Mouse (Mus musculus) neural tube, embryonic 13.5 days (tissue): ENCODE data around the gene Bicra. TPM values are rescaled to one million over a fixed set of nuclear protein-coding genes. Genes with fewer than 3 reads are reported as not detected.

Experiments used
- ATAC-seq: fragments of 200-750 bp; cut with Nextera tagmentation; 2 replicates; pipeline ENCODE4 v1.8.0; 2017; ENCODE audit warnings: low read depth, mild to moderate bottlenecking, moderate TSS enrichment, moderate library complexity
- H3K27ac ChIP-seq: fragments of 300-500 bp; sonication (generic); replicated peaks from 2 replicates; pipeline ENCODE4 v1.5.1; 2015; ENCODE audit warnings: moderate library complexity, mild to moderate bottlenecking, inconsistent platforms
- H3K27me3 ChIP-seq: fragments of 300-500 bp; sonication (generic); 2 replicates; pipeline ENCODE4 v1.6.1; 2015; ENCODE audit warnings: mild to moderate bottlenecking, inconsistent platforms
- H3K36me3 ChIP-seq: fragments of 300-500 bp; sonication (generic); 2 replicates; pipeline ENCODE4 v1.6.1; 2015; ENCODE audit warnings: mild to moderate bottlenecking, inconsistent platforms
- H3K4me1 ChIP-seq: fragments of 300-500 bp; sonication (generic); replicated peaks from 2 replicates; pipeline ENCODE4 v1.6.1; 2015; ENCODE audit warnings: inconsistent platforms
- H3K4me2 ChIP-seq: fragments of 300-500 bp; sonication (generic); 2 replicates; pipeline ENCODE4 v1.6.1; 2015; ENCODE audit warnings: inconsistent platforms, mild to moderate bottlenecking, moderate library complexity
- H3K4me3 ChIP-seq: fragments of 300-500 bp; sonication (generic); 2 replicates; pipeline ENCODE4 v1.5.1; 2015; ENCODE audit warnings: mild to moderate bottlenecking, inconsistent platforms
- H3K9ac ChIP-seq: fragments of 300-500 bp; sonication (generic); 2 replicates; pipeline ENCODE4 v1.6.1; 2015; ENCODE audit warnings: moderate library complexity, mild to moderate bottlenecking, inconsistent platforms
- H3K9me3 ChIP-seq: fragments of 300-500 bp; sonication (generic); 2 replicates; pipeline ENCODE4 v1.6.1; 2016; ENCODE audit warnings: inconsistent platforms
- WGBS: fragments of 180-500 bp; shearing (Covaris S2); methylation state at CpG from one replicate; pipeline ENCODE4 v1.1.7; 2015; 5-methylcytosine and 5-hydroxymethylcytosine counted together
- polyA plus RNA-seq: library from polyadenylated mRNA; unstranded; fragments of >200 nt; fragmentation: Nextera tagmentation; extraction: Ambion mirVana; gene quantifications from 2 replicates; pipeline ENCODE4 v1.2.1, GENCODE M21; 2015

The Bicra gene
- polyA plus RNA-seq, 1 experiment from 2014 or later, result 8.4 TPM

- no peak for ATAC-seq
- no peak overlapping the region for H3K4me3 ChIP-seq
- 27% methylated on average over 5 of the region's 5 CpGs for WGBS
- H3K4me1 ChIP-seq, result peaks cover 14% of the 10 kb centered on the region
- H3K27ac ChIP-seq, result no peak overlapping the region
- peaks cover 2% of the 10 kb centered on the region; the same call in 1 of the 2 replicates for H3K9me3 ChIP-seq
- peaks cover 29% of the 10 kb centered on the region for H3K27me3 ChIP-seq
- no peaks in the 10 kb centered on the region for H3K36me3 ChIP-seq
- H3K4me2 ChIP-seq, result no peak overlapping the region
- no peak overlapping the region for H3K9ac ChIP-seq
Measured at GRCm38 (mm10) chr7:16056459-16057135, 8.9 kb upstream of the Bicra start.

- Histone ChIP-seq H3K9me3 (no peaks in the 10 kb centered on the region), H3K4me3 (no peak overlapping the region), H3K9ac (no peak overlapping the region), H3K4me1 (peaks cover 15% of the 10 kb centered on the region), H3K27ac (no peak overlapping the region), H3K36me3 (no peaks in the 10 kb centered on the region), H3K27me3 (peaks cover 20% of the 10 kb centered on the region), H3K4me2 (no peak overlapping the region)
- ATAC-seq, result no peak
- WGBS, result 84% methylated on average over 6 of the region's 6 CpGs
Measured at GRCm38 (mm10) chr7:16055665-16056064, 7.9 kb upstream of the Bicra start.

GRCm38 (mm10) chr7:16054966-16055365 is 7.2 kb upstream of the Bicra start:
- Histone ChIP-seq H3K27me3 (peaks cover 13% of the 10 kb centered on the region), H3K4me3 (no peak overlapping the region), H3K4me2 (no peak overlapping the region), H3K9ac (no peak overlapping the region), H3K9me3 (no peaks in the 10 kb centered on the region), H3K4me1 (peaks cover 22% of the 10 kb centered on the region), H3K27ac (no peak overlapping the region), H3K36me3 (no peaks in the 10 kb centered on the region)
- WGBS, result 61% methylated on average over 4 of the region's 4 CpGs
- no peak for ATAC-seq

- H3K27ac ChIP-seq, result 0 out of 2 replicates have a peak overlapping the region, but pooled peaks have one; percentile 34
- H3K9ac ChIP-seq, result peak overlapping the region; percentile 22; the same call in 1 of the 2 replicates
Measured at GRCm38 (mm10) chr7:16053105-16053504, 5.4 kb upstream of the Bicra start.

GRCm38 (mm10) chr7:16052684-16053083 is 5.0 kb upstream of the Bicra start:
- peak overlapping the region; percentile 68 for H3K4me2 ChIP-seq
- H3K27me3 ChIP-seq, result 0 out of 2 replicates have a peak, but pooled peaks cover 5% of the 10 kb centered on the region
- H3K27ac ChIP-seq, result peak overlapping the region; percentile 78
- H3K36me3 ChIP-seq, result no peaks in the 10 kb centered on the region
- WGBS, result under 1% methylated on average over 24 of the region's 24 CpGs
- H3K4me1 ChIP-seq, result peaks cover 34% of the 10 kb centered on the region
- H3K4me3 ChIP-seq, result peak overlapping the region; percentile 43
- H3K9me3 ChIP-seq, result no peaks in the 10 kb centered on the region
- H3K9ac ChIP-seq, result peak overlapping the region; percentile 66
- peak; percentile 81 for ATAC-seq

More at GRCm38 (mm10) chr7:16053105-16053504, 5.4 kb upstream of the Bicra start:
- 14% methylated on average over 6 of the region's 6 CpGs for WGBS
- H3K27me3 ChIP-seq, result 0 out of 2 replicates have a peak, but pooled peaks cover 5% of the 10 kb centered on the region
- H3K4me2 ChIP-seq, result peak overlapping the region; percentile 68
- no peaks in the 10 kb centered on the region for H3K9me3 ChIP-seq
- H3K4me1 ChIP-seq, result peaks cover 34% of the 10 kb centered on the region
- no peak for ATAC-seq
- H3K4me3 ChIP-seq, result peak overlapping the region; percentile 43
- no peaks in the 10 kb centered on the region for H3K36me3 ChIP-seq

- H3K36me3 ChIP-seq, result no peaks in the 10 kb centered on the region
- peak overlapping the region; percentile 66 for H3K9ac ChIP-seq
- H3K27ac ChIP-seq, result peak overlapping the region; percentile 78
- 8% methylated on average over 19 of the region's 19 CpGs for WGBS
- no peak for ATAC-seq
- peak overlapping the region; percentile 43 for H3K4me3 ChIP-seq
- 0 out of 2 replicates have a peak, but pooled peaks cover 3% of the 10 kb centered on the region for H3K27me3 ChIP-seq
- H3K4me2 ChIP-seq, result peak overlapping the region; percentile 68
- no peaks in the 10 kb centered on the region for H3K9me3 ChIP-seq
- peaks cover 34% of the 10 kb centered on the region for H3K4me1 ChIP-seq
Measured at GRCm38 (mm10) chr7:16051883-16052595, 4.3 kb upstream of the Bicra start.

- no peak overlapping the region for H3K9ac ChIP-seq
- peaks cover 41% of the 10 kb centered on the region for H3K4me1 ChIP-seq
- 88% methylated on average over 3 of the region's 3 CpGs for WGBS
- H3K27ac ChIP-seq, result no peak overlapping the region
- no peaks in the 10 kb centered on the region for H3K27me3 ChIP-seq
- H3K4me3 ChIP-seq, result 0 out of 2 replicates have a peak overlapping the region, but pooled peaks have one; percentile 80
- H3K9me3 ChIP-seq, result no peaks in the 10 kb centered on the region
- no peaks in the 10 kb centered on the region for H3K36me3 ChIP-seq
- H3K4me2 ChIP-seq, result peak overlapping the region; percentile 88
- ATAC-seq, result no peak
Measured at GRCm38 (mm10) chr7:16050600-16050999, 2.9 kb upstream of the Bicra start.

GRCm38 (mm10) chr7:16049576-16049915 is 1.8 kb upstream of the Bicra start:
- WGBS, result 84% methylated on average over 7 of the region's 7 CpGs

GRCm38 (mm10) chr7:16048675-16049575 is 1.2 kb upstream of the Bicra start:
- WGBS, result 8% methylated on average over 36 of the region's 36 CpGs
- ATAC-seq, result peak; percentile 8
- no peaks in the 10 kb centered on the region for H3K36me3 ChIP-seq
- H3K27ac ChIP-seq, result peak overlapping the region; percentile 98
- H3K27me3 ChIP-seq, result no peaks in the 10 kb centered on the region
- H3K4me3 ChIP-seq, result peak overlapping the region; percentile 80
- peaks cover 58% of the 10 kb centered on the region for H3K4me1 ChIP-seq
- H3K4me2 ChIP-seq, result peak overlapping the region; percentile 88
- no peaks in the 10 kb centered on the region for H3K9me3 ChIP-seq
- H3K9ac ChIP-seq, result peak overlapping the region; percentile 96

More at GRCm38 (mm10) chr7:16049576-16049915, 1.8 kb upstream of the Bicra start:
- no peak for ATAC-seq
- peak overlapping the region; percentile 88 for H3K4me2 ChIP-seq
- H3K27ac ChIP-seq, result no peak overlapping the region; the same call in 1 of the 2 replicates
- no peaks in the 10 kb centered on the region for H3K9me3 ChIP-seq
- peak overlapping the region; percentile 80 for H3K4me3 ChIP-seq
- H3K9ac ChIP-seq, result peak overlapping the region; percentile 96
- no peaks in the 10 kb centered on the region for H3K36me3 ChIP-seq
- H3K4me1 ChIP-seq, result peaks cover 52% of the 10 kb centered on the region
- no peaks in the 10 kb centered on the region for H3K27me3 ChIP-seq

- Histone ChIP-seq H3K27ac (peak overlapping the region; percentile 98), H3K4me2 (peak overlapping the region; percentile 88), H3K4me3 (peak overlapping the region; percentile 80), H3K36me3 (no peaks in the 10 kb centered on the region), H3K27me3 (no peaks in the 10 kb centered on the region), H3K9ac (peak overlapping the region; percentile 96), H3K9me3 (no peaks in the 10 kb centered on the region), H3K4me1 (peaks cover 62% of the 10 kb centered on the region)
- ATAC-seq, result peak; percentile 85
- WGBS, result under 1% methylated on average over 19 of the region's 20 CpGs
Measured at GRCm38 (mm10) chr7:16048164-16048564, 443 bp upstream of the Bicra start.

- peak overlapping the region; percentile 80 for H3K4me3 ChIP-seq
- H3K4me2 ChIP-seq, result peak overlapping the region; percentile 72
- no peaks in the 10 kb centered on the region for H3K27me3 ChIP-seq
- under 1% methylated on average over 46 of the region's 46 CpGs for WGBS
- H3K9me3 ChIP-seq, result no peaks in the 10 kb centered on the region
- no peaks in the 10 kb centered on the region for H3K36me3 ChIP-seq
- peak; percentile 27 for ATAC-seq
- peak overlapping the region; percentile 98 for H3K27ac ChIP-seq
- H3K9ac ChIP-seq, result peak overlapping the region; percentile 96
- H3K4me1 ChIP-seq, result peaks cover 61% of the 10 kb centered on the region
Measured at GRCm38 (mm10) chr7:16046481-16047337, 1.0 kb downstream of the Bicra start.
